Mouse (Mus musculus) heart, embryonic 11.5 days (tissue): Measurements from ENCODE around the gene Bcl2l15. TPM values are rescaled to one million over a fixed set of nuclear protein-coding genes. Genes with fewer than 3 reads are reported as not detected.
"Not testable (repeated sequence)": the region's sequence is repeated elsewhere in the genome, so short reads cannot be mapped to it uniquely, and the experiment has no call there.

Source experiments
- ATAC-seq: fragments of 200-750 bp; cut with Nextera tagmentation; replicated peaks from 2 replicates; pipeline ENCODE4 v1.8.0; 2017; ENCODE audit warnings: moderate library complexity; ENCODE audit not compliant: insufficient number of reproducible peaks, low FRiP score, low TSS enrichment
- H3K27ac ChIP-seq: fragments of 300-500 bp; sonication (generic); 2 replicates; pipeline ENCODE4 v1.5.1; 2014; ENCODE audit warnings: mild to moderate bottlenecking, low read depth, low read length
- H3K27me3 ChIP-seq: fragments of 300-500 bp; sonication (generic); 2 replicates; pipeline ENCODE4 v1.6.1; 2014; ENCODE audit warnings: mild to moderate bottlenecking, low read length, mixed read lengths; ENCODE audit not compliant: control insufficient read depth, insufficient read depth
- H3K36me3 ChIP-seq: fragments of 300-500 bp; sonication (generic); 2 replicates; pipeline ENCODE4 v1.6.1; 2014; ENCODE audit warnings: mild to moderate bottlenecking, low read length, moderate library complexity, mixed read lengths; ENCODE audit not compliant: control insufficient read depth, insufficient read depth
- H3K4me1 ChIP-seq: fragments of 300-500 bp; sonication (generic); 2 replicates; pipeline ENCODE4 v1.6.1; 2014; ENCODE audit warnings: low read length; ENCODE audit not compliant: control insufficient read depth, insufficient read depth
- H3K4me2 ChIP-seq: fragments of 300-500 bp; sonication (generic); 2 replicates; pipeline ENCODE4 v1.6.1; 2014; ENCODE audit warnings: mild to moderate bottlenecking, moderate library complexity
- H3K4me3 ChIP-seq: fragments of 300-500 bp; sonication (generic); 2 replicates; pipeline ENCODE4 v1.5.1; 2014; ENCODE audit warnings: low read depth, low read length
- H3K9ac ChIP-seq: fragments of 300-500 bp; sonication (generic); 2 replicates; pipeline ENCODE4 v1.6.1; 2014; ENCODE audit warnings: mild to moderate bottlenecking, low read depth, low read length, moderate library complexity
- H3K9me3 ChIP-seq: fragments of 300-500 bp; sonication (generic); replicated peaks from 2 replicates; pipeline ENCODE4 v1.6.1; 2016; ENCODE audit warnings: low read length; ENCODE audit not compliant: control insufficient read depth
- WGBS: fragments of 180-500 bp; shearing (Covaris S2); extraction: QIAGEN DNeasy Blood & Tissue Kit; methylation state at CpG from one replicate; pipeline ENCODE4 v1.1.7; 2014; ENCODE audit not compliant: insufficient replicate concordance; 5-methylcytosine and 5-hydroxymethylcytosine counted together
- polyA plus RNA-seq: library from polyadenylated mRNA; unstranded; fragments of >200 nt; fragmentation: Nextera tagmentation; extraction: Ambion mirVana; gene quantifications from 2 replicates; pipeline ENCODE4 v1.2.1, GENCODE M21; 2014

Gene Bcl2l15
- polyA plus RNA-seq: 0.36 and 0.66 TPM in 2 replicates

DNA sequence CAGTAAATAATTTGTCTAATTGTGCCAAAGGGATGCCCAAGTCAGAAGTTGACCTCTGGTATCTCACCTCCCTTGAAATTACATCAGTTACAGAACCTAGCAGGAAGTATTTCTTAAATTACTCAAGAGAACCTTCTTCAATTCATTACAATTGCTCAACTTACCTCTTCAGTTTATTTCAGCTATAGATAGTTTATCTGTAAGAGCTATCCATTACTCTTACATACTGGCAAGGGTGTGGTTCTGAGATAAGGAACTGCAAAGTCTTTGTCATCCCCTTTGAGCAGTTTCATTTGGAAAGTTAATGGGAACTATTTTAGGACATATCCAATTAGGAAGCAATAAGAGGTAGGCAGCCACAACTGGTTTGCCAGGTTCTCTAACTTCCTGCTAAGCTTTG lies at the start of gene Bcl2l15:
Gene Bcl2l15, plus strand, starts transcription at position 176 of the 400 bp plus-strand sequence.
- Histone ChIP-seq H3K9me3 (no peaks in the 10 kb centered on the region), H3K27me3 (no peaks in the 10 kb centered on the region), H3K9ac (no peak within 1 kb of the TSS), H3K27ac (no peak within 1 kb of the TSS), H3K4me1 (peaks cover 4% of the 10 kb centered on the region; the same call in 1 of the 2 replicates), H3K4me2 (0 out of 2 replicates have a peak within 1 kb of the TSS, but pooled peaks have one; percentile 4), H3K4me3 (no peak within 1 kb of the TSS), H3K36me3 (no peaks in the 10 kb centered on the region)
- no peak for ATAC-seq

DNA sequence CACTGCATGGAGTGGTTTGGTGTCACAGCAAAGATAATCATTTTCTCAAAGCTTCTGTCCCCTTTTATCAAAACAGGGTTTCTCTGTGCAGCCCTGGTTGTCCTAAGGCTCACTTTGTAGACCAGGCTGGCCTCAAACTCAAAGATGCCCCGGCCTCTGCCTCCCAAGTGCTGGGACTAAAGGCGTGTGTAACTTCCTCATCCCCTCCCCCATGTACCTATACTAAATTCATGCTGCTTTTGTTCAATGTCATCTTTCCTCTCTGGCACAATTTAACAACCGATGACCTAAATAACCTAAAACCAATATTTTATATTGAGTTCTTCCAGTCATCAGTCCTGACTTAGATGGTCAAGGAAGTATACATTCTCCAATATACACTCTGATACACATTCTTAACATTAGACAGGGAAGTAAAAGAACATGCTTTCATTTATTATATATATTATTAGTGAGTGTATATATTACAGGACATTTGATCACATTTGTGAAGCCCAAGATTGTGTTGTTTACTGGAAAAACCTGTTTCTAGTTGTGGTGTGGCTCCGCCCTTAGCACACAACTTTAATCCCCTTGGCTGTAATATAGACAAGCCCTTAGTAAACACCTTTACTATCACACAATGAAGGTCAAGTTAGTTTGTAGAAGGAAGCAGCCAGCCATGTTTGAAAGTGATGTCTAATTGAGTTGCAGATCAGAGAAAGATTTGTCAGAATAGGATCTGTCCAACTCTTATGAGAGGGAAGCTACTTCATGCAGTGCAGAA lies 49.4 kb upstream of the Bcl2l15 start:
- WGBS: 83% methylated on average over 4 of the region's 4 CpGs
- Histone ChIP-seq H3K4me1 (peaks cover 13% of the 10 kb centered on the region; the same call in 1 of the 2 replicates), H3K36me3 (no peaks in the 10 kb centered on the region), H3K9ac (no peak overlapping the region), H3K9me3 (no peaks in the 10 kb centered on the region), H3K27ac (no peak overlapping the region), H3K27me3 (no peaks in the 10 kb centered on the region), H3K4me3 (no peak overlapping the region), H3K4me2 (no peak overlapping the region)
- no peak for ATAC-seq

DNA sequence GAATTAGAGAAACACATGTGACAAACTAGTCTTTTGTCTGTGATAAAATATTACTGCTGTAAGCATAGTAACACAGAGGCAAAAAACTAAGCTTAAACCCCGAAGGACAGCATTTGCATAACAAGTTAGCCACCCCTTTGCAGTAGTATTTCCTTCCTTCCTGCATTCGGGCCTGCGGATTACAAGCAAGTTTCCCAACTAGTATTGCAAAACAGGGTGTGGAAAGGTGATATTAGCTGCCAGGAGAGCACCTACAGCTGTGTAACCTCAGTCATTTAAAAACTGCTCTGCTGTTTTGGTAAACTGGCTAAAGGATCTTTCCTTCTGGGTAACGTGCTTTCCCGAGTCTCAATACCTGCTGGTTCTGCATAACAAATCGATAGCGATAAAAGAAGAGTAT lies 45.2 kb upstream of the Bcl2l15 start:
- WGBS: 66% methylated on average over 7 of the region's 7 CpGs
- Histone ChIP-seq H3K27ac (no peak overlapping the region), H3K4me1 (peaks cover 12% of the 10 kb centered on the region; the same call in 1 of the 2 replicates)

DNA sequence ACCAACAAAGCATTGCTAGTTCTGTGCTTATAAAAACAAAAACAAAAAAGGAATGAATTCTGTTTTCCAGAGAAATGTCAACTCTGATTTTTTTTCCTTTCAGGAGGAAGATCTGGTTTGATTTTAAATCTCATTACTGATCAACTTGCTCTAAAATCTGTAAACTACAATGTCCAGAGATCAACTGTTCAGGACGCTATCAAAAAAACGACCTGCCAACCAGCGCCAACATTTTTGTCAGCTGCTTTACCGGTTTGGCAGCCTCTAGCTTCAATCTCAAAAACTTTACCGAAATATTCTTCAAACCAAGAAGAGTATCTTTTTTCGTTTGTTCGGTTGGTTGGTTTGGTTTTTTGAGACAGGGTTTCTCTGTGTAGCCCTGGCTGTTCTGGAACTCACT lies 43.3 kb upstream of the Bcl2l15 start:
- peak overlapping the region; percentile 96 for H3K4me3 ChIP-seq
- no peaks in the 10 kb centered on the region for H3K9me3 ChIP-seq
- no peak overlapping the region for H3K27ac ChIP-seq
- peak overlapping the region; percentile 90 for H3K4me2 ChIP-seq
- H3K4me1 ChIP-seq: peaks cover 9% of the 10 kb centered on the region; the same call in 1 of the 2 replicates
- no peaks in the 10 kb centered on the region for H3K36me3 ChIP-seq
- no peak for ATAC-seq
- no peaks in the 10 kb centered on the region for H3K27me3 ChIP-seq
- H3K9ac ChIP-seq: no peak overlapping the region
- 76% methylated on average over 7 of the region's 7 CpGs for WGBS

More for the DNA sequence above, 45.2 kb upstream of the Bcl2l15 start:
- no peaks in the 10 kb centered on the region for H3K36me3 ChIP-seq
- H3K9ac ChIP-seq: no peak overlapping the region
- no peak for ATAC-seq
- H3K4me3 ChIP-seq: no peak overlapping the region
- H3K9me3 ChIP-seq: no peaks in the 10 kb centered on the region
- no peak overlapping the region for H3K4me2 ChIP-seq
- H3K27me3 ChIP-seq: no peaks in the 10 kb centered on the region

DNA sequence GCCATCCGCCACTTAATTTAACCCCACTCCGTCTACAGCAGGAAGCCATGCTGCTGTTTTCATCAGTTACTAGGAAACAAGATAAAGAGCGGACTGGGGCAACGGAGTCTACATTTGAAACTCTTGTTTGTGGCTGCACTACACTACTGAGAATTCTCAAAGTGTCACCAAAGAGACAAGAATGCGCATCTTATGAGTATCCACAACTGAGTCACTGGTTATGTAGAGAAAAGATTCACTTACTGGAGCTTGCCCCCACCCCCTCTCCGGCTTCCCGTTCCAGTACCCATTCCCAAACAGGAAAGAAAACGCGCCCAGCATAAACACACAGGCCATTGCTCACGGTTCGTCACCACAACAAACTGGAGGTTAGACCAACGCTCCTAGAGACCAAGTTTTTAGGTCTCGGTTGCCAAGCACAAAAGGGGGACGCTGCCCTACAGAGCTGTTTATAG lies 42.5 kb upstream of the Bcl2l15 start:
- no peak for ATAC-seq
- Histone ChIP-seq H3K27me3 (no peaks in the 10 kb centered on the region), H3K9me3 (no peaks in the 10 kb centered on the region), H3K27ac (peak overlapping the region; percentile 90), H3K4me3 (peak overlapping the region; percentile 96), H3K36me3 (no peaks in the 10 kb centered on the region), H3K4me1 (peaks cover 9% of the 10 kb centered on the region; the same call in 1 of the 2 replicates), H3K4me2 (peak overlapping the region; percentile 90), H3K9ac (peak overlapping the region; percentile 95)
- WGBS: under 1% methylated on average over 14 of the region's 14 CpGs

DNA sequence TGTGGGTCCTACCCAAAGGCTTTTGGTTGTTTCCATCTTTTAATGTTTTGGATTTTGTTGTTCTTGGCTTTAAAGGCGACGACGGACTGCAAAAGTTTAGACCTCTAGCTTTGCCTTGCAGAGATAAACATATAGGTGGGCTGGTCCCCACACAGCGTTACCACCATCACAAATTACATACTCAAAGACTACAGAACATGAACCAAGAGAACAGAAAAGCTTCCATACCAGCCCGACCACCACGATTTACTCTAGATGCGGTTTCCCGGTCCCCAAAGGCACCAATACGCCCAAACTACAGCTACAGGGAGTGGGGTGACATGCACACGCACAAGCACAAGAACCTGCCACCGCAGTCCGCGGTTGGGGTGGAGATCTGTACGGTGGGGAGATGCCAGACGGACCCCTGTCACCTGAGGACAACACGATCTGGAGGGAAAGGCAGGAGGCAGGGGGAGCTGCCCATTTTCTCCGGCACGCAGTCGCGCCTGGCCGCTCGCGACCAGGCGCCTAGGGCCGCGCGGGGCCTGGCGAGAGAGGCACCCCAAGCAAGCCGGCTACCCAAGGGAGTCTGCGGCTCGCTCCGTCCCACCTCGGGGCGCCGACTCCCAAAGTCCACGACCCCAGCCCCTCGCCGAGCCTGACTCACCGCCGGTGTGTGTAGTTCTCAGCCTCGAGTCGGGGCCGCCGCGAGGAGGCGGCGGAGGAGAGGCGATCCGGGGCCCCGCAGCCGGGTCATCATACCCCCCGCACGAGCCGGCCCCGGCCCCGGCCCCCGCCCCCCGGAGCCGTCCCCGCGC lies 41.9 kb upstream of the Bcl2l15 start:
- ATAC-seq: peak; percentile 56
- under 1% methylated on average over 56 of the region's 61 CpGs for WGBS
- Histone ChIP-seq H3K27me3 (no peaks in the 10 kb centered on the region), H3K27ac (peak overlapping the region; percentile 90), H3K9me3 (no peaks in the 10 kb centered on the region), H3K4me1 (peaks cover 9% of the 10 kb centered on the region; the same call in 1 of the 2 replicates), H3K36me3 (no peaks in the 10 kb centered on the region), H3K4me3 (peak overlapping the region; percentile 96), H3K4me2 (peak overlapping the region; percentile 90), H3K9ac (peak overlapping the region; percentile 95)

DNA sequence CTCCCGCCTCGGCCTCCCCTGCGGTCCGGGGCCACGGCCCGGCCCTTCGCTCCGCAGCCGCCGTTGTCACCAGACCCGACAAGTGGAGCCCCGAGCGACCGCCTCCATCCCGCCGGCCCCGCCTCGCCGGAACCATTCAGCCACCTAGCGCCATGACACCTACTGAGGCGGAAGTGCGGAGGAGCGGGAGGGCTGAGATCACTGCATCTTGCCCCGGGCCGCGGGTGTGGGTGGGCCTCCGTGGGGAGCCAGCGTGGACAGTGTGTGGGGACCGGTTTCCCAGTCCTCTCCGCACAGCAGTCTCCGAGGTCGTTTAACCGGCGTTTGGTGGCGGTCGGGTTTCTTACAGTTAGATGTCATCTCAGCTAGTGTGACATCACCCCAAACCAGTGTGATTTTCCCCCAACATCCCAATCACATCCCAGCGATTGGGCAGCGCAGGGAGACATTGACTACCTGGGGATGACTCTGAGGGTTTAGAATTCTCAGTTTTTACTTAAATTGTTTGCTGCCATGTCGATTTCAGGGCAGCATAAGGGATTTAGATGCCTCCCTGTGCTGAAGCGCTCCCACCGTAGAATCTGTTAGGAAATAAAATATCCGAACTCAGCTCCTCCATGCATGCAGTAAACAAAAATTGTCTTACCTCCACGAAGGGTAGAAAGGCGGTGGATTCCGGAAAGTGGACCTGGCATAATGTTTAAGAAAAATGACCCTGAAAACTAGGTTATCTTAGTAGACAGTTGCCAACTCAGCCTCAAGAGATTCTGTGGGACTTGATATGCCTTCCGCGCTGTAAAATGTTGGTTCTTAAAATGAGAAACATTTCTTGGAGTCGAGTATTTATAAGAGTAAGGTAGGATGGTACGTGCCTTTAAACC lies 40.9 kb upstream of the Bcl2l15 start, which contains the start of gene Hipk1:
Gene Hipk1, minus strand, starts transcription at position 334 of the 881 bp plus-strand sequence.
- Histone ChIP-seq H3K36me3 (no peaks in the 10 kb centered on the region), H3K4me1 (peaks cover 9% of the 10 kb centered on the region; the same call in 1 of the 2 replicates), H3K4me2 (peak within 1 kb of the TSS; percentile 90), H3K27ac (peak within 1 kb of the TSS; percentile 90), H3K9ac (peak within 1 kb of the TSS; percentile 95), H3K27me3 (no peaks in the 10 kb centered on the region), H3K4me3 (peak within 1 kb of the TSS; percentile 96), H3K9me3 (no peaks in the 10 kb centered on the region)
- peak; percentile 94 for ATAC-seq
- 10% methylated on average over 40 of the region's 49 CpGs for WGBS

DNA sequence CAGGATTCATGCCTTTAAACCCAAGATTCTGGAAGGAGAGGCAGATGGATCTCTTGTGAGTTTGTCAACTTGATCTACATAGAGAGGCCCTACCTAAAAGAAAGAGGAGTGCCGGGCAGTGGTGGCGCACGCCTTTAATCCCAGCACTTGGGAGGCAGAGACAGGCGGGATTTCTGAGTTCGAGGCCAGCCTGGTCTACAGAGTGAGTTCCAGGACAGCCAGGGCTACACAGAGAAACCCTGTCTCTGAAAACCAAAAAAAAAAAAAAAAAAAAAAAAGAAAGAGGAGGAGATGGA lies 40.3 kb upstream of the Bcl2l15 start:
- H3K9me3 ChIP-seq, H3K36me3 ChIP-seq, ATAC-seq, H3K27me3 ChIP-seq, H3K4me1 ChIP-seq: not testable (repeated sequence)
- H3K9ac ChIP-seq: peak overlapping the region; percentile 95
- peak overlapping the region; percentile 96; the same call in 1 of the 2 replicates for H3K4me3 ChIP-seq
- WGBS: 76% methylated on average over 5 of the region's 5 CpGs
- H3K4me2 ChIP-seq: peak overlapping the region; percentile 90
- H3K27ac ChIP-seq: peak overlapping the region; percentile 90
